Mouse (Mus musculus): ENCODE data around the gene Spa17. TPM values are rescaled to one million over a fixed set of nuclear protein-coding genes. Genes with fewer than 3 reads are reported as not detected.

The Spa17 gene
- polyA plus RNA-seq, 1 experiment from 2014 or later = 7.3 TPM

DNA sequence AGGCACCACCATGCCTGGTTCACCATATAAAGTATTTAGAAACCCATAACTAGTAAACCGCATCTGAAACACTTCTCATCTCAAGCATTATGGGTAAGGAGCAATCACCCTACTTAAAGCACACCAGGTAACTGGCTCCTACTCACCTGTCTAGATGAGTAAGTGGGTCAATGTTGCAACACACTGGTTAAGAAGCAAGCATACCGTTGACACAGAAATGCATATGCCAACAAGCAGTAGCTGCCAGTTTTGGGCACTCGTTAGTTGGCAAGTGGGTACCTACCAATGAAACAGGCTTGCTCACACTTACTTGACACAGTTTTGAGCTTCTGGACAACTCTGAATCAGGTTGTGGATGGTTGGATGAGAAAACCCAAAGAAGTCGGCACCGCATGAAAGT is 37.1 kb upstream of the Spa17 start:
- Histone ChIP-seq H3K27me3 (ENCODE audit: control insufficient read depth, insufficient read depth, low read length) (no peaks in the 10 kb centered on the region), H3K9ac (ENCODE audit: low read length) (no peak overlapping the region), H3K27ac (replicated peaks in 1 of 2; ENCODE audit: control insufficient read depth in 1 of 2, insufficient read depth in 1 of 2, low read depth in 2 of 2, low read length in 2 of 2) (no peak overlapping the region), H3K4me1 (ENCODE audit: control insufficient read depth in 2 of 2, insufficient read depth in 2 of 2, low read length in 2 of 2) (peaks cover 2 to 5% of the 10 kb centered on the region in 2 experiments; a peak in 3 of 4 replicates), H3K4me2 (ENCODE audit: low read length) (no peak overlapping the region), H3K36me3 (ENCODE audit: control insufficient read depth, insufficient read depth, low read length) (peaks cover 78% of the 10 kb centered on the region), H3K9me3 (ENCODE audit: control insufficient read depth, low read length) (no peaks in the 10 kb centered on the region), H3K4me3 (ENCODE audit: control insufficient read depth in 1 of 2, insufficient read depth in 1 of 2, low read depth in 1 of 2, low read length in 2 of 2) (no peak overlapping the region)
- WGBS = 90% methylated on average over 5 of the region's 5 CpGs
- no peak for ATAC-seq (ENCODE audit: insufficient number of reproducible peaks, insufficient read depth, low FRiP score, low read depth)

DNA sequence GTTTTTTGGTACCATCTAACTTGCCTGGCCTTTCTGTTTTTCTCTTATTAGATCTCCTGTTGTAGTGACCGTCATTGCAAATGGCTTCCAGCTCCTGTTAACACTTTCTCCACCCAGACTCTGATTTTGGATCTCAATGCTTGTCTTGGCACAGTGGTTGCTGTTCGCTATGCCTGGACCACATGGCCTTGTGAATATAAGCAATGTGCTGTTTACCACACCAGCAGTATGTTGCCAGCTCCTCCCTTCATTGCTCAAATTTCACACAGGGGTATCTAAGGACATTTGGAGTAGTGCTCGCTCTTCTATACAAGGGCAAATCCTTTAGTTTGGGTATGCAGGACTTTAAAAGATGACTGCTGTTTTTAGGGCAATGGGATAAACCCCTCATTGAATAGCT is 32.7 kb upstream of the Spa17 start:
- H3K36me3 ChIP-seq (ENCODE audit: control insufficient read depth, insufficient read depth, low read length) = peaks cover 42% of the 10 kb centered on the region
- no peak overlapping the region for H3K27ac ChIP-seq (replicated peaks in 1 of 2; ENCODE audit: control insufficient read depth in 1 of 2, insufficient read depth in 1 of 2, low read depth in 2 of 2, low read length in 2 of 2)
- ATAC-seq (ENCODE audit: insufficient number of reproducible peaks, insufficient read depth, low FRiP score, low read depth) = no peak
- no peaks in the 10 kb centered on the region for H3K27me3 ChIP-seq (ENCODE audit: control insufficient read depth, insufficient read depth, low read length)
- no peak overlapping the region for H3K4me3 ChIP-seq (ENCODE audit: control insufficient read depth in 1 of 2, insufficient read depth in 1 of 2, low read depth in 1 of 2, low read length in 2 of 2)
- no peak overlapping the region for H3K4me2 ChIP-seq (ENCODE audit: low read length)
- no peaks in the 10 kb centered on the region for H3K4me1 ChIP-seq (ENCODE audit: control insufficient read depth in 2 of 2, insufficient read depth in 2 of 2, low read length in 2 of 2)
- WGBS = 65% methylated on average over 3 of the region's 3 CpGs
- H3K9me3 ChIP-seq (ENCODE audit: control insufficient read depth, low read length) = no peaks in the 10 kb centered on the region
- no peak overlapping the region for H3K9ac ChIP-seq (ENCODE audit: low read length)

DNA sequence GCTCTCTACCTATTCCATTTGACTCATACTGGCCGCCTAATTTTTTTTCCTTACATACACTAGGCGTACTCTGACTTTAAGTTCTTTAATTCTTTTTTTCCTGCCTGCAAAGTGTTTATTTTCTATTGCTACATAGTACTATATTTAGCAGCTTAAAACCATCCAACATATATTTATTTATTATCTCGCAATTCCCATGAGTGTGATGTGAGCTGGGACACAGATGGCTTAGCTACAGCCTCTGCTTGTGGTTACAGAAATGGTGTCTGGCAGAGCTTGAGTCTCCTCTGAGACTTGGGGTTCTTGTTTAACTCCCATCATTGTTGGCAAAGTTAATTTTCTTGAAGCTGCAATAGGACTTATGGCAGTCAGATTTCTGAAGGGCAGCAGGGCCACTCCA is 25.2 kb upstream of the Spa17 start:
- WGBS = 75% methylated on average over 3 of the region's 3 CpGs
- H3K36me3 ChIP-seq (ENCODE audit: control insufficient read depth, insufficient read depth, low read length) = no peaks in the 10 kb centered on the region
- H3K9ac ChIP-seq (ENCODE audit: low read length) = no peak overlapping the region
- H3K9me3 ChIP-seq (ENCODE audit: control insufficient read depth, low read length) = no peaks in the 10 kb centered on the region
- no peak overlapping the region for H3K27ac ChIP-seq (replicated peaks in 1 of 2; ENCODE audit: control insufficient read depth in 1 of 2, insufficient read depth in 1 of 2, low read depth in 2 of 2, low read length in 2 of 2)
- H3K4me2 ChIP-seq (ENCODE audit: low read length) = no peak overlapping the region
- no peak for ATAC-seq (ENCODE audit: insufficient number of reproducible peaks, insufficient read depth, low FRiP score, low read depth)
- no peak overlapping the region for H3K4me3 ChIP-seq (ENCODE audit: control insufficient read depth in 1 of 2, insufficient read depth in 1 of 2, low read depth in 1 of 2, low read length in 2 of 2)
- no peaks in the 10 kb centered on the region for H3K27me3 ChIP-seq (ENCODE audit: control insufficient read depth, insufficient read depth, low read length)
- no peaks in the 10 kb centered on the region for H3K4me1 ChIP-seq (ENCODE audit: control insufficient read depth in 2 of 2, insufficient read depth in 2 of 2, low read length in 2 of 2)

DNA sequence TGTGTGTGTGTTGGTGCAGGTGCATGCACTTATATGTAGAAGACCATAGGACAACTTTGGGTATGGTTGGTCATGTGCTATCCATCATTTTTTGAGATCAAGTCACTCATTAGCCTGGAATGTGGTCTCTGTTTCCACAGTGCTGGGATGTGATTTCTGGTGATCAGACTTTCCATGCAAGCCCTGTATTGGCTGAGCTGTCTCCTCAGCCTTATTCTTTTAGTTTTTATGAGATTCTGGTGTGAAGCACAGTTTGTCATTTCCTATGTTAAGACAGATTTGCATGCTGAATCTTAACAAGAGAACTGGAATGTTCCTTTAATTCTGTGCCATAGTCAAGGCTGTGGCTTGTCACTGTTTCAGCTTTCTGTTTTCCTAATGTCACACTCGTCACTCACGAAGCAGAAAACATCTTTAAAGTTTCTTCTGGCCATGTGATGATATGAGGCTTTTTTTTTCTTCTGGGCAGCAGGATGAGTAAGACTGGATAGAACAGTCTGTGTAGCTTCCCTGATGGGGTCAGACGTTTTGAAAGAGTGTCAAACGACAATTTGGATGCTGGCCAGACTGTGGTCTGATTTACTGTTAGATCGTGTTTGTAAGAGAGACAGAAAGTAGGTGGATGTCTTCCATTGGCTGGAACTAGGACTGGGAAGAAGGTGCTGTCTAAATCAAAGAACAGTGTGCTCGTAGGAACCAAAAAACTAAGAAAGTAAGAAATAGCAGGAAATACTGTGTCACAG is 23.4 kb upstream of the Spa17 start:
- no peaks in the 10 kb centered on the region for H3K27me3 ChIP-seq (ENCODE audit: control insufficient read depth, insufficient read depth, low read length)
- H3K4me1 ChIP-seq (ENCODE audit: control insufficient read depth in 2 of 2, insufficient read depth in 2 of 2, low read length in 2 of 2) = no peaks in the 10 kb centered on the region
- no peaks in the 10 kb centered on the region for H3K9me3 ChIP-seq (ENCODE audit: control insufficient read depth, low read length)
- 39% methylated on average over 6 of the region's 6 CpGs for WGBS
- H3K4me2 ChIP-seq (ENCODE audit: low read length) = no peak overlapping the region
- H3K9ac ChIP-seq (ENCODE audit: low read length) = no peak overlapping the region
- no peak overlapping the region for H3K4me3 ChIP-seq (ENCODE audit: control insufficient read depth in 1 of 2, insufficient read depth in 1 of 2, low read depth in 1 of 2, low read length in 2 of 2)
- no peak overlapping the region for H3K27ac ChIP-seq (replicated peaks in 1 of 2; ENCODE audit: control insufficient read depth in 1 of 2, insufficient read depth in 1 of 2, low read depth in 2 of 2, low read length in 2 of 2)
- ATAC-seq (ENCODE audit: insufficient number of reproducible peaks, insufficient read depth, low FRiP score, low read depth) = no peak
- H3K36me3 ChIP-seq (ENCODE audit: control insufficient read depth, insufficient read depth, low read length) = no peaks in the 10 kb centered on the region

DNA sequence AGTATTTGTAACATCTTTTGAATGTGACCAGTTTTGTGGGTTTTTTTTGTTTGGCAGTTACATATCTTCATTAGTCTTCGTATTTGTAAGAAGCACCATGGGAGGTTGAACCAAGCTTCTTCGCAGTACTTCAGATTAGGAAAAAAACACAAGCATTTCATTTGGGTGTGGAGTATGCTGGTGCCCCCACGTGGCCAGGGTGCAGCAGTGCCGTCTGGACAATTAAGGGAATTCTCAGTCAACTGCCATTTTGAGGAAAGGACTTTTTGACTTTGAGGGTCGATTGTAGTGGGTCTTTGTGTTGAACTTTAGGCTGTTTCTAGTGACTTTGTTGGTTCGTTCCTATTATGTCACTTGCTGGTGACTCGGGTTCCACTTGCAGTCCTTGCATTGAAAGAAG is 22.8 kb upstream of the Spa17 start:
- Histone ChIP-seq H3K4me3 (ENCODE audit: control insufficient read depth in 1 of 2, insufficient read depth in 1 of 2, low read depth in 1 of 2, low read length in 2 of 2) (no peak overlapping the region), H3K27me3 (ENCODE audit: control insufficient read depth, insufficient read depth, low read length) (no peaks in the 10 kb centered on the region), H3K9me3 (ENCODE audit: control insufficient read depth, low read length) (no peaks in the 10 kb centered on the region), H3K27ac (replicated peaks in 1 of 2; ENCODE audit: control insufficient read depth in 1 of 2, insufficient read depth in 1 of 2, low read depth in 2 of 2, low read length in 2 of 2) (no peak overlapping the region), H3K4me1 (ENCODE audit: control insufficient read depth in 2 of 2, insufficient read depth in 2 of 2, low read length in 2 of 2) (no peaks in the 10 kb centered on the region), H3K36me3 (ENCODE audit: control insufficient read depth, insufficient read depth, low read length) (no peaks in the 10 kb centered on the region), H3K4me2 (ENCODE audit: low read length) (no peak overlapping the region), H3K9ac (ENCODE audit: low read length) (no peak overlapping the region)
- ATAC-seq (ENCODE audit: insufficient number of reproducible peaks, insufficient read depth, low FRiP score, low read depth) = no peak
- 18% methylated on average over 7 of the region's 7 CpGs for WGBS

DNA sequence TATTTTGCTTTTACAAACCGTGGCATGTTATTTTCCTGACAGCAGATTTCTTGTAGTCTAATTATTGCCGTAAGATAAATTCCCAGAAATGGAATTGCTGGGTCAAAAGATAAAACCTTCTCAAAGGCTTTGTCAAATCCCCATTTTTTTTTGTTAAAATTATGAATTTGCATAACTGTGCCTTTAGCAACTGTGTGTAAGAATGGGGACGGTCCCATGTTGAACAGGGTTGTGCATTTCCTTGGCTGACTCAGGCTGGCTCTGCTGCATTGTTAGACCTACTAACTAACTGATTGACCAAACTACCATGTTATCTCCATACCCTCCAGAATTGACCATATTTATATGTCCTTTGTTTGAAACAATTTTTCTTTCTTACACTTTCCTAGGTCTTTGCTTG is 20.7 kb upstream of the Spa17 start:
- Histone ChIP-seq H3K4me3 (ENCODE audit: control insufficient read depth in 1 of 2, insufficient read depth in 1 of 2, low read depth in 1 of 2, low read length in 2 of 2) (no peak overlapping the region), H3K4me2 (ENCODE audit: low read length) (no peak overlapping the region), H3K9me3 (ENCODE audit: control insufficient read depth, low read length) (no peaks in the 10 kb centered on the region), H3K9ac (ENCODE audit: low read length) (no peak overlapping the region), H3K27me3 (ENCODE audit: control insufficient read depth, insufficient read depth, low read length) (no peaks in the 10 kb centered on the region), H3K4me1 (ENCODE audit: control insufficient read depth in 2 of 2, insufficient read depth in 2 of 2, low read length in 2 of 2) (no peaks in the 10 kb centered on the region), H3K27ac (replicated peaks in 1 of 2; ENCODE audit: control insufficient read depth in 1 of 2, insufficient read depth in 1 of 2, low read depth in 2 of 2, low read length in 2 of 2) (no peak overlapping the region), H3K36me3 (ENCODE audit: control insufficient read depth, insufficient read depth, low read length) (no peaks in the 10 kb centered on the region)
- WGBS = 87% methylated on average over 3 of the region's 3 CpGs
- ATAC-seq (ENCODE audit: insufficient number of reproducible peaks, insufficient read depth, low FRiP score, low read depth) = no peak

DNA sequence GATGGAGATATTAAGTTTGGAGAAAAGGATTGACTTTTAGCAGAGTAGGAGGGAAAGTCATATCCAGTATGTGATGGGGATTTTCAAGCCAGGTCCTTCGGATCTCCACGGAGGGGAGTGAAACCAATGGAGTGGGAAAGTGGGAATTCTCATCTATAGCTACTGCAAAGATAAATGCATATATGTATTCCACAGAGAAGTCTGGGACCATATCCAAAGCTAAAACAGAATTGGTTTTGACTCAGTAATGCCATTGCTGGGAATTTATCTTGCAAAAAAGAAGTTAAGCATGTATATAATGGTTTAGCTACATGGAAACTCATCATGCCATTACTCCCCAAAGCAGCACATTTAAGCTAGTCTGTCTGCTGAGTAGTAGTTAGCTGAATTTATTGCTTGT is 18.8 kb upstream of the Spa17 start:
- Histone ChIP-seq H3K9me3 (ENCODE audit: control insufficient read depth, low read length) (no peaks in the 10 kb centered on the region), H3K9ac (ENCODE audit: low read length) (no peak overlapping the region), H3K4me3 (ENCODE audit: control insufficient read depth in 1 of 2, insufficient read depth in 1 of 2, low read depth in 1 of 2, low read length in 2 of 2) (no peak overlapping the region), H3K36me3 (ENCODE audit: control insufficient read depth, insufficient read depth, low read length) (no peaks in the 10 kb centered on the region), H3K4me1 (ENCODE audit: control insufficient read depth in 2 of 2, insufficient read depth in 2 of 2, low read length in 2 of 2) (no peaks in the 10 kb centered on the region), H3K27ac (replicated peaks in 1 of 2; ENCODE audit: control insufficient read depth in 1 of 2, insufficient read depth in 1 of 2, low read depth in 2 of 2, low read length in 2 of 2) (no peak overlapping the region), H3K27me3 (ENCODE audit: control insufficient read depth, insufficient read depth, low read length) (no peaks in the 10 kb centered on the region), H3K4me2 (ENCODE audit: low read length) (no peak overlapping the region)
- 79% methylated on average over 2 of the region's 2 CpGs for WGBS
- ATAC-seq (ENCODE audit: insufficient number of reproducible peaks, insufficient read depth, low FRiP score, low read depth) = no peak

DNA sequence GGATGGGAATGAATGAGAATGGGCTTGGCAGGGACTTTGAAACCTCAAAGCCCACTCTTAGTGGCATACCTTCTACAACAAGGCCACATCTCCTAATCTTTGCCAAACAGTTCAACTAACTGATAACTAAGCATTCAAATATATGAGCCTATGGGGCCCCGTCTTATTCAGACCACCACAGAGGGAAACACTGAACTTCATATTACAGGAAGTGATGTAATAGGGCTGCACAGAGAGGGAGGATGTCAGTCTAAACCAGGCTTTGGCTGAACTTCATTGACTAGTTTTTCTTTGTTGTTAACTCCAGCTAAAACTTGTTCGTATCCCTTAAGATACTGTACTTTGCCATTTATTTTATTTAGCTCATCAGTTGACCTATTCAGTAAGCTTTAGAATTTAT is 16.4 kb upstream of the Spa17 start:
- Histone ChIP-seq H3K27me3 (ENCODE audit: control insufficient read depth, insufficient read depth, low read length) (no peaks in the 10 kb centered on the region), H3K9me3 (ENCODE audit: control insufficient read depth, low read length) (no peaks in the 10 kb centered on the region), H3K27ac (replicated peaks in 1 of 2; ENCODE audit: control insufficient read depth in 1 of 2, insufficient read depth in 1 of 2, low read depth in 2 of 2, low read length in 2 of 2) (no peak overlapping the region), H3K36me3 (ENCODE audit: control insufficient read depth, insufficient read depth, low read length) (no peaks in the 10 kb centered on the region), H3K4me2 (ENCODE audit: low read length) (no peak overlapping the region), H3K4me3 (ENCODE audit: control insufficient read depth in 1 of 2, insufficient read depth in 1 of 2, low read depth in 1 of 2, low read length in 2 of 2) (no peak overlapping the region), H3K4me1 (ENCODE audit: control insufficient read depth in 2 of 2, insufficient read depth in 2 of 2, low read length in 2 of 2) (peaks cover 2 to 8% of the 10 kb centered on the region in 2 experiments; a peak in 1 of 4 replicates), H3K9ac (ENCODE audit: low read length) (no peak overlapping the region)
- WGBS = 81% methylated on average over 2 of the region's 2 CpGs
- no peak for ATAC-seq (ENCODE audit: insufficient number of reproducible peaks, insufficient read depth, low FRiP score, low read depth)
